Mouse (Mus musculus) thymus, postnatal 4 days (tissue): ENCODE measurements around the gene Cacnb1.

ENCODE experiments used
- DNase-seq: peaks from one replicate; pipeline ENCODE4 v3.0.0; 2021

Cacnb1 gene

GRCm38 (mm10) chr11:98022555-98023371 lies at the start of gene Cacnb1:
Cacnb1 (minus strand) TSS chr11:98023034.
- DNase-seq = peak; percentile 89

- no peak for DNase-seq
These were observed 44.4 kb upstream of the Cacnb1 start for GRCm38 (mm10) chr11:98067255-98067654.

- DNase-seq = no peak
These were observed 43.4 kb upstream of the Cacnb1 start for GRCm38 (mm10) chr11:98066201-98066600.

- DNase-seq = no peak
These were observed 39.2 kb upstream of the Cacnb1 start for GRCm38 (mm10) chr11:98061904-98062562.

- no peak for DNase-seq
These were observed 38.6 kb upstream of the Cacnb1 start for GRCm38 (mm10) chr11:98061441-98061840.

GRCm38 (mm10) chr11:98060104-98060692 lies 37.4 kb upstream of the Cacnb1 start:
- no peak for DNase-seq

- DNase-seq = no peak
These were observed 36.8 kb upstream of the Cacnb1 start for GRCm38 (mm10) chr11:98059662-98060061.

- peak; percentile 39 for DNase-seq
These were observed 35.2 kb upstream of the Cacnb1 start for GRCm38 (mm10) chr11:98057998-98058397.

- peak; percentile 23 for DNase-seq
These were observed 34.6 kb upstream of the Cacnb1 start for GRCm38 (mm10) chr11:98057466-98057865.

- peak; percentile 80 for DNase-seq
These were observed 30.4 kb upstream of the Cacnb1 start, which contains the start of gene Stac2 for GRCm38 (mm10) chr11:98052989-98053834. Stac2 (minus strand) TSS chr11:98053462.

- DNase-seq = peak; percentile 63
These were observed 29.5 kb upstream of the Cacnb1 start for GRCm38 (mm10) chr11:98052129-98052988.

GRCm38 (mm10) chr11:98051611-98052128 lies 28.8 kb upstream of the Cacnb1 start:
- DNase-seq = no peak

GRCm38 (mm10) chr11:98050940-98051339 lies 28.1 kb upstream of the Cacnb1 start:
- DNase-seq = no peak

GRCm38 (mm10) chr11:98050520-98050815 lies 27.6 kb upstream of the Cacnb1 start:
- DNase-seq = peak; percentile 54

- DNase-seq = peak; percentile 68
These were observed 27.1 kb upstream of the Cacnb1 start for GRCm38 (mm10) chr11:98049672-98050519.

GRCm38 (mm10) chr11:98047745-98048144 lies 24.9 kb upstream of the Cacnb1 start:
- no peak for DNase-seq

GRCm38 (mm10) chr11:98046466-98046865 lies 23.6 kb upstream of the Cacnb1 start:
- no peak for DNase-seq

GRCm38 (mm10) chr11:98045596-98045995 lies 22.8 kb upstream of the Cacnb1 start:
- peak; percentile 59 for DNase-seq

- no peak for DNase-seq
These were observed 21.2 kb upstream of the Cacnb1 start for GRCm38 (mm10) chr11:98044074-98044473.

GRCm38 (mm10) chr11:98042741-98043140 lies 19.9 kb upstream of the Cacnb1 start:
- DNase-seq = no peak

- DNase-seq = no peak
These were observed 18.1 kb upstream of the Cacnb1 start for GRCm38 (mm10) chr11:98040975-98041374.
